Mouse (Mus musculus): ENCODE data around the gene C1rl.
"Not testable (repeated sequence)": the region's sequence is repeated elsewhere in the genome, so short reads cannot be mapped to it uniquely, and the experiment has no call there.

Gene C1rl

GRCm38 (mm10) chr6:124492842-124493561, at the start of gene C1rl:
TSS of gene C1rl (plus strand) at chr6:124493113.
- peak in 1 of 2 experiments; percentile 49 for DNase-seq (ENCODE audit: low spot score in 2 of 2)

GRCm38 (mm10) chr6:124443338-124443737, 49.6 kb upstream of the C1rl start:
- no peak for DNase-seq (ENCODE audit: low spot score in 2 of 2)

- DNase-seq (ENCODE audit: low spot score in 2 of 2), result no peak
Measured at GRCm38 (mm10) chr6:124446024-124446423, 46.9 kb upstream of the C1rl start.

GRCm38 (mm10) chr6:124446459-124446858, 46.5 kb upstream of the C1rl start:
- DNase-seq (ENCODE audit: low spot score in 2 of 2), result no peak

GRCm38 (mm10) chr6:124447356-124447755, 45.6 kb upstream of the C1rl start:
- no peak for DNase-seq (ENCODE audit: low spot score in 2 of 2)

- no peak for DNase-seq (ENCODE audit: low spot score in 2 of 2)
Measured at GRCm38 (mm10) chr6:124448186-124448852, 44.6 kb upstream of the C1rl start.

GRCm38 (mm10) chr6:124448959-124449667, 43.8 kb upstream of the C1rl start:
- DNase-seq (ENCODE audit: low spot score in 2 of 2), result no peak

- DNase-seq (ENCODE audit: low spot score in 2 of 2), result no peak
Measured at GRCm38 (mm10) chr6:124449668-124450383, 43.1 kb upstream of the C1rl start.

GRCm38 (mm10) chr6:124451995-124452394, 40.9 kb upstream of the C1rl start:
- no peak for DNase-seq (ENCODE audit: low spot score in 2 of 2)

GRCm38 (mm10) chr6:124453756-124454155, 39.2 kb upstream of the C1rl start:
- no peak for DNase-seq (ENCODE audit: low spot score in 2 of 2)

GRCm38 (mm10) chr6:124456243-124456642, 36.7 kb upstream of the C1rl start:
- no peak for DNase-seq (ENCODE audit: low spot score in 2 of 2)

GRCm38 (mm10) chr6:124457827-124458226, 35.1 kb upstream of the C1rl start:
- no peak for DNase-seq (ENCODE audit: low spot score in 2 of 2)

GRCm38 (mm10) chr6:124458505-124458904, 34.4 kb upstream of the C1rl start:
- no peak for DNase-seq (ENCODE audit: low spot score in 2 of 2)

GRCm38 (mm10) chr6:124459388-124459787, 33.5 kb upstream of the C1rl start:
- no peak for DNase-seq (ENCODE audit: low spot score in 2 of 2)

- DNase-seq (ENCODE audit: low spot score in 2 of 2), result no peak
Measured at GRCm38 (mm10) chr6:124463881-124464291, 29.0 kb upstream of the C1rl start.

GRCm38 (mm10) chr6:124464305-124465271, 28.3 kb upstream of the C1rl start, which contains the start of gene Clstn3:
TSS of gene Clstn3 (minus strand) at chr6:124464794.
- DNase-seq (ENCODE audit: low spot score in 2 of 2), result peak; percentile 87 to 88

- DNase-seq (ENCODE audit: low spot score in 2 of 2), result no peak
Measured at GRCm38 (mm10) chr6:124465299-124465698, 27.6 kb upstream of the C1rl start.

GRCm38 (mm10) chr6:124465729-124466128, 27.2 kb upstream of the C1rl start:
- no peak for DNase-seq (ENCODE audit: low spot score in 2 of 2)

GRCm38 (mm10) chr6:124471121-124471520, 21.8 kb upstream of the C1rl start:
- DNase-seq (ENCODE audit: low spot score in 2 of 2), result no peak

- not testable (repeated sequence) for DNase-seq (ENCODE audit: low spot score in 2 of 2)
Measured at GRCm38 (mm10) chr6:124471783-124472638, 20.9 kb upstream of the C1rl start.

All from thymus, postnatal 10 days (tissue).